Mouse (Mus musculus): ENCODE results near the gene Mtrr. TPM values are rescaled to one million over a fixed set of nuclear protein-coding genes. Genes with fewer than 3 reads are reported as not detected.

The Mtrr gene
- polyA plus RNA-seq, 1 experiment = 11.9 TPM

Other genes with a start within 250 kb of the Mtrr start
- gene Fastkd3, start 85 bp upstream of the Mtrr start, polyA plus RNA-seq (2012; fragmentation: generic; extraction: Trizol) = 18.8 TPM
- not detected for gene 1700001L19Rik, start 15.3 kb upstream of the Mtrr start, polyA plus RNA-seq (2012; fragmentation: generic; extraction: Trizol)